Mouse (Mus musculus) 3134 (cell line): Measurements from ENCODE around the gene Nek7.

Source experiments
- DNase-seq: peaks from one replicate; pipeline ENCODE4 v3.0.0-alpha.2; 2011; ENCODE audit warnings: low spot score; ENCODE audit not compliant: insufficient read length; ENCODE audit errors: extremely low read depth

Nek7 gene

DNA sequence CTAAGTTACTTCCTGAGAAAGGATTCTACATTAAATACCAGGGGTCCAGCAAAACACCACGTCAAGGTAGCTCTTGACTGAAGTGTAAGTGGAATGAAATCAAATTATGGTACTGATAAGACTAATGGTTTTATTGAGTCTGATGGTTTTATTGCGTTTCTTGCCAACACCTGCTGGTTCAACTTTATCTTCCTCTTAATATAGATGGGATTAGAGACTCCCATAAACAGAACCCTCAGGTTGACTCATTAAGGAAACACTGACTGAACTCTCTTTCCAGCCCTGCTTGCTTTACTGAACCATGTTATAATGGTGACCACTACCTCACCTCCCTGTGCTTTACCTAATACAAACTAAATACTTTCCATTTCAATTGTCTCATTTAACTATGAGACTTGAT, 44.3 kb downstream of the Nek7 start:
- DNase-seq = no peak

DNA sequence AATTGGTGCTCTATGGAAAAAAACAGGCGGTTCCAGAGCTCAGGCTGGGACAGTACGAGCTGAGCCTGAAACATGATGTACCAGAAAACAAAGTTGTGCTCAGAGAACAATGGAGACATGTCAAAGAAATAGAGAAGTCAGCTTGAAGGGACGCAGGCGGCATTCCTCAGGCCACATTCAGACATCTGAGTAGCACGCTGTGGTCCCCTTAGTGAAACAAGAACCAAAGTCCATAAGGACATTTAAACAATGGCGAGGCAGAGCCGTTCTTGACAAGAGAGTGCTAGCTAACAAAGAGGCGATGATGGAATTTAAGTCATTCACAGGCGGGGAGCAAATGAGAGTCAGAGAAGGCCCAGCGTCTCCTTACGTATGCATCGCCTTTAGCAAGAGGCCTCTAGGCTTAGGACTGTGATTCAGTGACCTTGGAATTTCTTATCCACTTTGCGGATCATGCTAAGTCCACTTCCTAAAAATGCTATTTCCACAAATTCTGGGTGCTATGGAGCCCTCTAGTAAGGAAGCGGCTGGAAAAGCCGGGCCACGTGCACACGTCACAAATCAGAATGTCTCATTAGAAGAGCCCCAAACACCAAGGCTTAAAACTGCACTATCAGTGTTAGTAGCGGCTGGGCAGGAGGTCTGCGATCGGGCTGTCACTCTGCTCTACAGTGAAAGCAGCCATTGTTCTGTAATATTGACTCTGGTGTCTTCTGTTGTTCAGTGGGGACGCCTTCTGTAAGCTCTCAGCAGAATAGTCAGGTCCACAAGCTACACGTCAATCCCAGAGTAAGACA, 48.2 kb downstream of the Nek7 start:
- DNase-seq = no peak

DNA sequence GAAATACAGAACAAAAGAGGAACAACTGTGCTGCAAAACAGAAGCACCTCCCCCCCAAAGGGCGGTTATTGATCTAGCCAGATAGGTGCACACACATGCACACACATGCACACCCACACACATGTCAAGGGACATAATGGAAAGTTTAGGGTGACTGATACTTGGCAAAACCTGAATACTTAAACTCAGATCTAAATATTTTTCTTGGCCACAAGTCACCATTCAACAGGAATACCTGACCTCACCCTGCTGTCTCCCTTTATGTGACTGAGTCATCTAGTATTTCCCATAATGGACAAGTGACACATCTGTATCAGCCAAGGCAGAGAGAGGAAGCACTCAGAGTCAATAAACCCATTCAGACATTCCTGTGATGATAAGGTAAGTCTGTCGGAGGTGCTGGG, 48.9 kb downstream of the Nek7 start:
- peak; percentile 39 for DNase-seq

DNA sequence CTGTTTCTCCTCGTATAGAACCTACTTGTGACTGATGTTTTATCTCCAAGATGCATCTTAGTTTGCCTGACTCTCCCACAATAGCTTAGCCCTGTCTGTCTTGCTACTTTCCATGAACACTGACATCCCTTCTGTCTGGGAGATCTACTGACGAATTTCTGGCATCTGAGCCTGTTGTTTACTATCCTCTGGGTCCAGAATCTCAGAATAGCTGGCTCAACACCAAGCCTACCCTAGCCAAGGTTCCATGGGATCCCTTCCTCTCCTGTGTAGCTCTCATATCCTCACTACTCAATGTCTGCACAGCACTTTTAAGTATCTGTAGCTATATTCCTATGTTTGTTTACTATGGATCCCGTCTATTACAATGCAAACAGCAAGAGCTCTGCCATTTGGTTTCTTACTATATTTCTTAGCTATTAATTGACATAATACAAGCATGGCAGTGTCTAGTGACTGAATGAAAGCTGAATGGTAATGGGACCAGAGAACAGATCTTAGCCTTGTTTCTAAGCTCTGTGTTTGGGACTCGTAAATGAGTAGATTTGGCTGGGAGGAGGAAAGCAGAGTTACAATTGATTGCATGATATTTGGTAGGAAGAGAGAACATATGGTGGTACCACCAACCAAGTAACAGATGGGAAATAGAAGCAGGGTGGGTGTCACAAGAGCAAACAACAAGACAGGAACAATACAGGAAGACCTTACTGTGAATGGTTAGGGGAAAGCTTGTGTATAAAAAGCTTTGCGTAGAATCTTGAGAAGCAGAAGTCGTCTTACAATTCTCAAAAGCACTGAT, 51.3 kb downstream of the Nek7 start:
- DNase-seq = no peak

GRCm38 (mm10) chr1:138567946-138568345, 52.0 kb downstream of the Nek7 start:
- no peak for DNase-seq

GRCm38 (mm10) chr1:138564677-138565076, 55.3 kb downstream of the Nek7 start:
- DNase-seq = no peak

GRCm38 (mm10) chr1:138560733-138561132, 59.2 kb downstream of the Nek7 start:
- no peak for DNase-seq

DNA sequence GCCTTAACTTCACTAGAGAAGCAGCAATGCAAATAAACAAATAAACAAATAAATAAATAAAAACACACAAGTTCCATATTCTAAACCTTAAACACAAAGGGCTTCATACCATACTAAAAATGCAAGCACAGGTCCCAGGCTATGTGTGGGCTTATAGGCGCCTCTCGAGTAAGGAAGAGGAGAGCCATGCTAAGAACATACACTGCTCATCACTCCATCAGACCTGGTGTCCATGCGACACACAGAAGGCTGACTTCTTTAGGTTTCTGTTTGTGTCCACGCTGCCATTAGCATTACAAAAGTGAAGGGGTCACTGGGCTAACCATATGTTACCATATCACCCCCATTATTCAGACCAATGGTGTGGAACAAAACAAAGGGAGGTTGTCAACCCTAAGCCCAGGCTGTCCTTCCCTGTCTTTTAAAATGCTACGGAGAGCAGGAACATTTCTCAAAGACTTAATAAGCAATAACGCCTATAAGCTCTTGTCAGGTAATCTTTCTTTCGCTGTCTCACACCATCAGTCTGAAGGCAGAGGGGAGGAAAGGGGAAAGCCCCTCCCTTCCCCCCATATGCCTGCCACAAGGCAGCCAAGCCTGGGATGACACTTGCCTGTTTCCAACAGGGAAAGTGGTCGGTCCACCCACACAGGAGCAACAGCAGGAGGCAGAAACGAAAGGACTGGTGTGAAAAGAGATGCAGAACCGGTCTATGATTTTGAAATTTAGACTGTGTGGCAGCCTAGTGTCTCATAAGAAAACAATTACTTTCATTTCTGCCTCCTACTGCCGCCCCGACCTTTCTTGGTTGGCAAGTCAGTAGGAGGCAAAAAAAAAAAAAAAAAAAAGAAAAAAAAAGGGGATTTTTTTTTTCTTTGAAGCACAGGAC, 60.5 kb downstream of the Nek7 start:
- DNase-seq = no peak

GRCm38 (mm10) chr1:138558342-138558741, 61.6 kb downstream of the Nek7 start:
- DNase-seq = no peak

DNA sequence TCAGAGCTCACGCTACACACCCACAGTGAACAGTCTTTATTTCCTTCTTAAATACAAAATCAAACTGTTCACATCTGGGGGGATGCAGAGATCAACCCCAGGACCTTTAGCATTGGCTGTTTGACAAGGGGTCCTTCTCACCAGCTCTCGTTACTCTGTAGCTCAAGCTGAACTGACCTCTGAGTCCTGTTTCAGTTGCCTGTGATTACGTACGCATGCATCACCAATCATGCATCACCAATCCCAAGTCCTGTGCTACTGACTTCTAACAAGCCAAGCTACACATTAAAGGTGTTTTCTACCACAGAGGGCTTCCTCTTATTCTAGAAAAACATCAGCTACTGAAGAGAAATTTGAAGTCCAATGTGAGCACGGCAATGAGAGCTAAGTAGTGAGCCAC, 65.0 kb downstream of the Nek7 start:
- DNase-seq = no peak

DNA sequence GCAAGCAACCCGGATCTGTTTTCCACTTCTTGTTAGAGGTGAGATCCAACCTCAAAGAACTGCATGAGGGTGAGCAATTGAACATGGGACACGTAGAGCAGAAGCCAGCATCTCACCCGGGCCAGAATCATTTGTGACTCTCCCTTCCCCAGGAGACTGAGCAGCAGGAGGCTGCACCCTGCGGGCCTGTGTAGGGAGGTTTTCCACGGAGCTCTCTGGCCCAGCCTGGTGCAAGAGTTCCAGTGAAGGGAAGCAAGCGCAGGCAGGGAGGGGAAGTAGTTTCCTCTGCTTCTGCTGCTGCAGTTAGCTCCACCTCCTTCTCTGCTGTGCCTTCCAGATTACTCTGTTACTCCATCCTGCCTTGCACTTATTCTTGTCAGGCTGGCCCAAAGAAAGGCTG, 69.8 kb downstream of the Nek7 start:
- no peak for DNase-seq

- no peak for DNase-seq
These were observed 77.8 kb downstream of the Nek7 start for GRCm38 (mm10) chr1:138542170-138542515.

- DNase-seq = no peak
These were observed 78.3 kb downstream of the Nek7 start for GRCm38 (mm10) chr1:138541495-138542169.

DNA sequence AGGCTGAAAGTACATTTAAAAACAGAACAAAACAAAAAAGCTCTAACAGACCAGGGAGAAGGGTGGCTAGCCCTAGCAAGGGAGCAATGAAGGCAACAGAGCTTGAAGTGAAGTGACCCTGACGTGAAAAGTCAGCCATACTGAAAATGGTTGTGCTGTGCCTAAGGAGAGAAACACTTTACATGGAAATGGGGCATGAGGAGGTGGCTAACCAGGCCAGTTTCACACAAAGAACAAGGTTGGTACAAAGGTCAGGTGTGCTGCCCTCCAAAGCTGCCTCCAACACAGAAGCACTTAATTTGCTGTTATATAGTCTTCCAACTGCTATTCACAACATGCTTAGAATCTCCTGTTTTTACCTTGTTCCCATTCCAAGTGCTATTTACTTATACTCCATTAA, 80.2 kb downstream of the Nek7 start:
- DNase-seq = no peak

- DNase-seq = no peak
These were observed 81.7 kb downstream of the Nek7 start for GRCm38 (mm10) chr1:138538217-138538616.

DNA sequence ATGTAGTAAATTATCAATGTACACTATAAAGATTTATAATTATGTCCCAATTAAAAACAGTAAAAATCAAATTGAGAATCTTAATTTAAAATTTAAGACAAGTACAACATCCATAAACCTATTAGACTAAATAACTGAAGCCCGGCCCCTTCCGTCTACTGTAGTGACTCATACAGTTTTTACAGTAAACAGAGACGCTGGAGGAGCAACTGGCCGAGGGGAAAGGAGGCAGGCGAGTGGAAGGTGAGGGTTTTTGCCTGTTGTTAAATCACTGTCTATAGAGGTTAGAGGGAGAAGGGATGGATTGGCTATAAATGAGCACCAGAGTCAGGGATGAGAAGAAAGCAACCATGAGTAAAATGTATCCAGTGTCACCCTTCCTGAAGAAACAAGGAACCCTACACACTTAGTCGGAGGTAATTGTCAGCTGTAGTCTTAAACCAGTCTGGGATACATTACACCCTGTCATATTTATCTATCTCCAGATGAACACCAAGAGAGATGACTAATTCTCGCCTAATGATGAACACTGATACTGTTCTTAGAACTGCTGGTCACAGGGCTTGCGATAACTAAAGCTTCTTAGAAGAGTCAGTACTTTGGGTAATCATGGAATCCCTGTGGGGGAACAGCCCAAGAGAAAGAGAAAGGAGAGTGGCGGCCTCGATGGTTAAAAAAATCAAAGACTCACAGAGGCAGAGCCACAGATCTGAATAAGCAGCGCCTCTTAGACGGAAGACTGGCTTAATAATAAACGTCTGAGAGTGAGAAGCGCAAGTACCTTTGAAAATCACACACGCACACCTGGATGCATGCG, 84.0 kb downstream of the Nek7 start:
- DNase-seq = peak; percentile 24

DNA sequence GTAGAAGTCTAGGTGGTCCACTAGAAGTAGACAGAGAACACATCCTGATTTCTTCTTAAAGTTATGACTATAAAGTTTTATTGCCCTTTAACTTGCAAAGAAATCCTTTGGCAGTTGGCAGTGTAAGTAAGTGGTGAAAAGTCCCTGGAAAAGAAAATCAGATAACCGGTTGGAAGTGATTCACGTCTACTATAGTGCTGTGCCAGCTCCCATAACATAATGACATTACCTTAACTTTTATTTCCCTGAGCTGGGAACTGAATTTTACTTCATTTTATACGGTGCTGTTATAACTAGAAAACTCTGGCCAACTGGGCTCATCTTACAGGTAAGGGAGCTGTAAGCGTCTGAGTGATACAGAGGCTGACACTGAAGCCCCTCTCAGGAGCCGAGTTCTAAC, 89.3 kb downstream of the Nek7 start:
- DNase-seq = no peak

GRCm38 (mm10) chr1:138523962-138524361, 96.0 kb downstream of the Nek7 start:
- no peak for DNase-seq

- no peak for DNase-seq
These were observed 101.7 kb downstream of the Nek7 start for GRCm38 (mm10) chr1:138518235-138518634.
